Mouse (Mus musculus): Measurements from ENCODE around the gene Filip1l. TPM values are rescaled to one million over a fixed set of nuclear protein-coding genes. Genes with fewer than 3 reads are reported as not detected.
A peak's percentile ranks its signal among the peaks of the same experiment; 100 is the strongest.

Filip1l gene
- polyA plus RNA-seq, 1 experiment, result 4.3 TPM

DNA sequence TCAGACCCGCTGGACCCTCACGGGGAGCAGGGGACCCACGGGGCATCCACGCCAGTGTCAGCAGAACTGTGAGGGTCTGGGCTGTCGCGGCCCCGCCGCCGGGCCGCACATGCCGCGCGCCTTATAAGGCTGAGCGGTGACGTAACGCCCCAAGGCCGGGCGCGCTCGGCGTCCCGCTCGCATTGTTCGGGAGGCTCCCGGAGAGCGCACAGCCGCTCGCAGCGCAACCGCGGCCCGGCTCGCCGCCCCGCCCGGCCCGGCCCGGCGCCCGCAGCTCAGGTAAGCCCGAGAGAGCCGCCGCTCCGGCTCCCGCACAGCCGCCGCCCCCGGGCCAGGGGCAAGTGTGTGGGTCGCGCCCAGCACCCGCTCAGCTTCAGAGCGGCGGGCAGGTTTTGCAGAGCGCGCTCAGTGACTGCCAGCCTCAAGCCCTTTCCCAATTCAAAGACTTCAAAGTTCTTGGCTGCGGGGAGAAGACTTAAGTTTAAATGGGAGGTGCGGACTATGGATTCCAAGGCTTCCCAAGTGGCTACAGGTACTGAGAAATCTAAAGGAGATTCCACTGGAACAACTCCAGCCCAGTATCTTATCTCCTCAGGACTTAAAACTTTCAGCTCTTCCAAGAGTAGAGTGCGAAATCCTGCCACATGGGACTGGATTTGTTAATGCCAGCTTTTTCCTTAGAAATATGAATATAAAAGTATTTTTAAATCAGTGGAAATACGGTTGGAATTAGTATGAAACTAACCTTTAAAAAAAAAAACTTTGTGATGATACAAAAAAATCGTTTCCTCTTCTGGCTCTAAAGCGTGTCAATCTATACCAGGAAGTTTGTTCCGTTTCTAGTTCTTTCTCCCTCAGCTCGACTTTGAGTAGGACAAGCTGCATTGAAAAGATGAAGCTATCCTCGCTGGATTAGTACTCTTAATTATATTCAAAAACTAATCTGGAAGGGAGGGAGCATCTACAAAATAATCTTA, 196.5 kb downstream of the Filip1l start:
- Histone ChIP-seq H3K27me3 (ENCODE audit: control insufficient read depth, insufficient read depth, low read length) (no peaks in the 10 kb centered on the region), H3K36me3 (ENCODE audit: control insufficient read depth, insufficient read depth, low read length) (no peaks in the 10 kb centered on the region), H3K4me3 (ENCODE audit: control insufficient read depth, insufficient read depth, low read length) (peak overlapping the region; percentile 54), H3K4me1 (replicated peaks; ENCODE audit: control insufficient read depth, insufficient read depth, low read length) (peaks cover 4% of the 10 kb centered on the region; the same call in 1 of the 2 replicates), H3K27ac (ENCODE audit: control insufficient read depth, insufficient read depth, low read length) (no peak overlapping the region)
- WGBS, result under 1% methylated on average over 64 of the region's 64 CpGs
- peak; percentile 70 for DNase-seq
- TF ChIP-seq CTCF (IDR thresholded peaks at IDR 0.05; ENCODE audit: borderline replicate concordance, control insufficient read depth, extremely low read depth, insufficient read depth, low read length, poor library complexity) (0 out of 2 replicates have a peak, but pooled peaks have one; percentile 27), POLR2A (IDR thresholded peaks at IDR 0.05; ENCODE audit: control insufficient read depth, extremely low read depth, insufficient read depth, low read length, poor library complexity) (peak; percentile 50; the same call in 1 of the 2 replicates)

DNA sequence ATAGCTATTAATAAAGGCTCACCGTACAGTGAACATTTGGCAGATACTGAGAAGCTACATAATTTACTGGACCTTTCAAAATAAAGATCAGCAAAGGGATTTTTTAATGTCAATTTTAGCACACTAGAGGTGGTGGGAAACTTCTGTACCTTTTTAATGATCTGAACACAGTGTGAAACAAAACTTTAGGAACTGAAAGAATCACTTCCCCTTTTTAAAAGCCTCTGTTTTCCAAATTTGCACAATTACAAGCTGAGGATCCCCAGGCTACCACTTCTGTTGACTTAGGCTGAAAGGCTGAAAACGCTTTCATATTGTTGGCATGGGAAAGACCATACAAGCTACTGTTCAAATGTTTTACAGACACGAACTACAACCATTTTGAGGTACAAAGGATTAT, 197.2 kb downstream of the Filip1l start:
- no peak overlapping the region for H3K4me3 ChIP-seq (ENCODE audit: control insufficient read depth, insufficient read depth, low read length)

DNA sequence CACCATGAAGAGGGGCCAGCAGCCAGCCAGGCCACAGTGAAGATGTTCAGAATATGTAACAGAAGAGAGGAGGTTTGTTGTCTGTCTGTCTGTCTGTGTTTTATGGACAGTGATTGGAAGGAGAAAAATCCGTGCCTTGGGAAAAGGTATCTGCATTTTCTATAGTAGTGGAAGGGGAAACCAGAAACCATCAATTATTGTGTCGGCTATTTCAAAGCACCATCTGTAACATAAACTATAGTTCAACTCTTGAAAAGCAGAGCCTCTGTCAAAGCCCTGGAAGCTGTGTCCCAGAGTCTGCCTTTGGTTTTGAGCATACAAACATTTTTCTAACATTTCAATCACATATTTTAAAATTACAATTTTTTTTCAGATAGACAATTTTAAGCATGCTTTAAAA, 197.9 kb downstream of the Filip1l start:
- Histone ChIP-seq H3K27ac (ENCODE audit: control insufficient read depth, insufficient read depth, low read length) (no peak overlapping the region), H3K4me3 (ENCODE audit: control insufficient read depth, insufficient read depth, low read length) (no peak overlapping the region), H3K27me3 (ENCODE audit: control insufficient read depth, insufficient read depth, low read length) (no peaks in the 10 kb centered on the region), H3K4me1 (replicated peaks; ENCODE audit: control insufficient read depth, insufficient read depth, low read length) (peaks cover 4% of the 10 kb centered on the region; the same call in 1 of the 2 replicates), H3K36me3 (ENCODE audit: control insufficient read depth, insufficient read depth, low read length) (no peaks in the 10 kb centered on the region)
- DNase-seq, result no peak
- TF ChIP-seq CTCF (IDR thresholded peaks at IDR 0.05; ENCODE audit: borderline replicate concordance, control insufficient read depth, extremely low read depth, insufficient read depth, low read length, poor library complexity) (no peak), POLR2A (IDR thresholded peaks at IDR 0.05; ENCODE audit: control insufficient read depth, extremely low read depth, insufficient read depth, low read length, poor library complexity) (no peak)
- WGBS, result 63% methylated on average over 2 of the region's 2 CpGs

More for the DNA sequence above, 197.2 kb downstream of the Filip1l start:
- TF ChIP-seq CTCF (IDR thresholded peaks at IDR 0.05; ENCODE audit: borderline replicate concordance, control insufficient read depth, extremely low read depth, insufficient read depth, low read length, poor library complexity) (no peak), POLR2A (IDR thresholded peaks at IDR 0.05; ENCODE audit: control insufficient read depth, extremely low read depth, insufficient read depth, low read length, poor library complexity) (no peak)
- H3K27me3 ChIP-seq (ENCODE audit: control insufficient read depth, insufficient read depth, low read length), result no peaks in the 10 kb centered on the region
- no peak for DNase-seq
- H3K36me3 ChIP-seq (ENCODE audit: control insufficient read depth, insufficient read depth, low read length), result no peaks in the 10 kb centered on the region
- no peak overlapping the region for H3K27ac ChIP-seq (ENCODE audit: control insufficient read depth, insufficient read depth, low read length)
- H3K4me1 ChIP-seq (replicated peaks; ENCODE audit: control insufficient read depth, insufficient read depth, low read length), result peaks cover 4% of the 10 kb centered on the region; the same call in 1 of the 2 replicates
- 47% methylated on average over 3 of the region's 3 CpGs for WGBS

DNA sequence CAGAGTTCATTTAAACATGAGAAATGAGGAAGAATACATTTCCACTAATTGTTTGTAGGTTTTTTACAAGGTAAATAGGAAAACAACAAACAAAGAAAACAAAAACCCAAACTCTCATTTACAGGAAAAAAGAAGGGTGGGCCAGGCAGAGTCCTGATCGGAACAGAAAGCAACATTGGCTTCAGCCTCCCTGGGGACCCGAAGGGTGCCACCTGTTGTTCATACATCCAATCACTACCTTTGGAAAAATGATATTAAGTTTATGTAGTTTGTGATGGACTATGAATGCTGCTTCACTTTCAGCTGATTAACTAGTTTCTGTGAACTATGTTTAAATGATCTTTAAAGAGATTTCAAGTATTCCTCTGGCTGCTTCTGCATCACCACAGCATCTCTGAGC, 198.7 kb downstream of the Filip1l start:
- DNase-seq, result no peak
- Histone ChIP-seq H3K27ac (ENCODE audit: control insufficient read depth, insufficient read depth, low read length) (no peak overlapping the region), H3K36me3 (ENCODE audit: control insufficient read depth, insufficient read depth, low read length) (no peaks in the 10 kb centered on the region), H3K27me3 (ENCODE audit: control insufficient read depth, insufficient read depth, low read length) (no peaks in the 10 kb centered on the region), H3K4me3 (ENCODE audit: control insufficient read depth, insufficient read depth, low read length) (no peak overlapping the region), H3K4me1 (replicated peaks; ENCODE audit: control insufficient read depth, insufficient read depth, low read length) (peaks cover 4% of the 10 kb centered on the region; the same call in 1 of the 2 replicates)
- 76% methylated on average over 2 of the region's 2 CpGs for WGBS
- TF ChIP-seq POLR2A (IDR thresholded peaks at IDR 0.05; ENCODE audit: control insufficient read depth, extremely low read depth, insufficient read depth, low read length, poor library complexity) (no peak), CTCF (IDR thresholded peaks at IDR 0.05; ENCODE audit: borderline replicate concordance, control insufficient read depth, extremely low read depth, insufficient read depth, low read length, poor library complexity) (no peak)

DNA sequence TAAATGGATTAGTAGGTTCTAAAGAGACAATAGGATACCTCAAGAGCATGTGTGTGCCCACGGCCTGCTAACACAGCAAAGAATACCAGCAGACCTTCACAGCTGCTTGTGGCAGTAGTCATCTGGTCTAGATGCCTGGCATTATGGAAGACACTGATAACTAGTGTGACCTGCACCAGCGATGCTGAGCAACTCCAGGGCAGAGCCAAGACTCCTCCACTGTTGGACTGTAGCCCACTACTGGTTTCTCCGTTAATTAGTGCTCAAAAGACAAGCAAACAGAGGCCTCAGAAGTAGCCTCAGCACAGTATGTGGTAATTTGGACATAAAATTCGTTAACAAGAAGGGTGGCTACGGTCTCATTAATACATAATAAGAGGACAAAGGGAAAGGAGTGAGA, 199.8 kb downstream of the Filip1l start:
- Histone ChIP-seq H3K36me3 (ENCODE audit: control insufficient read depth, insufficient read depth, low read length) (no peaks in the 10 kb centered on the region), H3K4me1 (replicated peaks; ENCODE audit: control insufficient read depth, insufficient read depth, low read length) (0 out of 2 replicates have a peak, but pooled peaks cover 2% of the 10 kb centered on the region), H3K27me3 (ENCODE audit: control insufficient read depth, insufficient read depth, low read length) (no peaks in the 10 kb centered on the region), H3K27ac (ENCODE audit: control insufficient read depth, insufficient read depth, low read length) (no peak overlapping the region), H3K4me3 (ENCODE audit: control insufficient read depth, insufficient read depth, low read length) (no peak overlapping the region)
- TF ChIP-seq CTCF (IDR thresholded peaks at IDR 0.05; ENCODE audit: borderline replicate concordance, control insufficient read depth, extremely low read depth, insufficient read depth, low read length, poor library complexity) (no peak), POLR2A (IDR thresholded peaks at IDR 0.05; ENCODE audit: control insufficient read depth, extremely low read depth, insufficient read depth, low read length, poor library complexity) (no peak)
- DNase-seq, result no peak
- 94% methylated on average over 5 of the region's 5 CpGs for WGBS

DNA sequence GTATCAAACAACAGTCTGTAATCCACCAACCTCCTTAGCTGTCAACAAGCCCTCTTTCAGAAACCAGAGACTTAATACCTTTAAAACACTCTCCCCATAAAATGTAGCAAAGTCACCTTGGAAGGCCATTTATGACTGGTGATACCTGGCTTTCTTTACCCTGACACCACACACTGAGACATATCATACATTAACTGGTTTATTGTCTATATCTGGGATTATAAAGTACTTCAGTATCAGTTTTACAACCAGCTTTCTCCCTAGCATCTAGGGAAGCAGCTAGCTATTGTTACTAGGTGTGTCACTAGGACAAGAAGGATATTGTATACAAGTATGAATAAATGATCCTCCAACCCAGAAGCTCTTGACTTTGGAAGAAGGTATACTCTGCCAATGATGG, 200.3 kb downstream of the Filip1l start:
- DNase-seq, result no peak
- no peak overlapping the region for H3K27ac ChIP-seq (ENCODE audit: control insufficient read depth, insufficient read depth, low read length)
- TF ChIP-seq POLR2A (IDR thresholded peaks at IDR 0.05; ENCODE audit: control insufficient read depth, extremely low read depth, insufficient read depth, low read length, poor library complexity) (no peak), CTCF (IDR thresholded peaks at IDR 0.05; ENCODE audit: borderline replicate concordance, control insufficient read depth, extremely low read depth, insufficient read depth, low read length, poor library complexity) (no peak)
- peaks cover 2% of the 10 kb centered on the region; the same call in 1 of the 2 replicates for H3K4me1 ChIP-seq (replicated peaks; ENCODE audit: control insufficient read depth, insufficient read depth, low read length)
- H3K36me3 ChIP-seq (ENCODE audit: control insufficient read depth, insufficient read depth, low read length), result no peaks in the 10 kb centered on the region
- no peak overlapping the region for H3K4me3 ChIP-seq (ENCODE audit: control insufficient read depth, insufficient read depth, low read length)
- no peaks in the 10 kb centered on the region for H3K27me3 ChIP-seq (ENCODE audit: control insufficient read depth, insufficient read depth, low read length)
